Mouse (Mus musculus) cerebellum, adult 2 months (tissue): ENCODE measurements around the gene Pum1.

Source experiments
- CTCF ChIP-seq: fragments of 200-500 bp; IDR thresholded peaks from 2 replicates; pipeline ENCODE4 v1.5.1; 2011; ENCODE audit warnings: low read depth, mild to moderate bottlenecking, control low read depth, low read length, moderate library complexity, borderline replicate concordance; ENCODE audit not compliant: insufficient read depth
- POLR2A ChIP-seq: fragments of 200-500 bp; IDR thresholded peaks from 2 replicates; pipeline ENCODE4 v1.6.1; 2011; ENCODE audit warnings: low read length, control low read depth, borderline replicate concordance; ENCODE audit not compliant: insufficient read depth

- TF ChIP-seq POLR2A (no peak), CTCF (no peak)
These were observed 31.9 kb downstream of the Pum1 start for GRCm38 (mm10) chr4:130694982-130695381.
